Mouse (Mus musculus) heart, postnatal 0 days (tissue): ENCODE results near the gene Bcl2l14.

Experiments used
- CTCF ChIP-seq: IDR thresholded peaks from 2 replicates; pipeline ENCODE4 v1.5.1; 2016; ENCODE audit warnings: antibody characterized with exemption, control low read depth, low read depth
- EP300 ChIP-seq: IDR thresholded peaks from 2 replicates; pipeline ENCODE4 v1.6.1; 2016; ENCODE audit warnings: antibody characterized with exemption, low read depth

DNA sequence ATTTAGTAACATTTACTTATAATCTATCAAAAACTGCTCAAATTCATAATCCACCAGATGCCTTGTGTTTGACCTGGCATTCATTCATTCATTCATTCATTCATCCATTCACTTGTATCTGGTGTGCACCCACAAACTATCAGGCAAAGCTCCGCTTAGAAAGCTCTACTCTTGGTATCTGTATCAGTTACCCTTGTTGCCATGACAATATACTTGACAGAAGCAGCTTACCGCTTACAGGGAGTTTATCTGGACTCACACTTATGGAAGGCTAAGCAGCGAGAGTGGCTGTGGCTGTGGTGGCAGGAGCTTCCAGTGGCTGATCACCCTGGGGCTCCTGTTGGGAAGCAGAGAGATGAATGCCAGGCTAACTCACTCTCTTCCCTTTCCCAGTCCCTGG is 21.8 kb downstream of the Bcl2l14 start:
- TF ChIP-seq CTCF (no peak), EP300 (no peak)
